Mouse (Mus musculus): ENCODE results near the gene Enoph1.

Enoph1 gene

DNA sequence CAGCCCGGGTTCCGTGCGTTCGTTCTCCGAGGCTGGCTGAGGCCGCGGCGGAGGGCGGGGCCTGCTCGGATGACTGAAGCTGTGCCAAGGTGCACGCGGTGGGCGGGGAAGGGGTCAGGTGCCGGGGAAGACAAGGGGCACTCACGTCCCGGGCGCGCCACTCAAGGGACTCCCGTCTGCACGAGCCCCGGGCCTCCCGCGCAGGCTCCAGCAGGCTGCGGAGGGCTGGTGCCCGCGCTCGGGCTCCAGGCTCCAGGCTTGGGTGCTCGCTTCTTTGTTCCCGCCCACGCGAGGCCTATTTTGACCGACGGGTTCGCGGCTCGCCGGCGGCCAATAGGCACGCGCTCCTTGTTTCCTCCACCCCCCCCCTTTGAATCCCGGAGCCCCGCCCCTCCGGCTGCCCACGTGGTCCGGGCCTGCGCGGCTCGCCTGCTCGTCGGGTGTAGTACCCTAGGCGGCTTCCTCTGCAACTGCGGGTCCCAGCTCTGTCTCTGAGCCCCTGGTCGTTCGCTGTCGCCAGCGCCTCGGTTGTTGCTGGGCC, at the start of gene Enoph1, which contains the start of gene Hnrnpdl:
TSS of gene Enoph1 (plus strand) at position 384 of the 541 bp plus-strand sequence.
TSS of gene Hnrnpdl (minus strand) at position 63 of the 541 bp plus-strand sequence.
- peak; percentile 99 for DNase-seq

DNA sequence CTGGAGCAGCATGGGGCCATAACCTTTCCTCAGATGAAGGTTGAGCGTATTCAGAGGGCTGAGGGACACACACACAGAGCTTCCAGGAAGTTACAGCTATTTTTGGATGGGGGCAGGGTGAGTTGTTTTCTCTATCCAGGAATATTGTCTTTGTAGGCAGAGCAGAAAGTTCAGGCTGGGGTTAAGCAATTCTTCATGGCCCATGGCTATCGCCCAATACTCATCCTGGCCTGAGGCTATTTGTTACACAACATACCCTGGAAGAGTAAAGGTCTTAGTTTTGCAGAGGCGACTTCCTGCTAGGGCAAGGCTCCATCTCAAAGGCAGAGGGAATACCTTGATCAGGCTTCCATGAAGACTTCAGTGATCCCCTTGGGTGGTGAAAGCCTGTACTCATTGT, 45.6 kb upstream of the Enoph1 start:
- peak; percentile 84 for DNase-seq

DNA sequence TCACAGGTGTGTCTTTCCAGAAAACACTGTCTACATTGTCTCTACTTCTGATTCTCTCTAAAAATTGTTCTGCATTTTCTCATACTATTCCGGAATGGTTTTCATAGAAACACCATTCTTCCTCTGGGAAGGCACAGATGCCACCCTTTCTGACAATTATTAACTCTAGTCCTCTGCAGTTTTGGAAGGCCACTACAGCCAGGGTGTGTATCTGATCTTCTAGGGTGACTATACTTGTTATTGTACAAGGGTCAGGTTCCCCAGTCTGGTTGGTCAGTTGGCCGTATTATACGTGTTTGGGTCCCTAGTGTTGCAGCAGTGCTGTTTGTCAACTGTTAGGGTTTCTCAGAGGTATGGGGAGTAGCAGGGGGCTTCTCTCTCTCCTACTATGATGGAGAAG, 45.1 kb upstream of the Enoph1 start:
- peak; percentile 3 for DNase-seq

DNA sequence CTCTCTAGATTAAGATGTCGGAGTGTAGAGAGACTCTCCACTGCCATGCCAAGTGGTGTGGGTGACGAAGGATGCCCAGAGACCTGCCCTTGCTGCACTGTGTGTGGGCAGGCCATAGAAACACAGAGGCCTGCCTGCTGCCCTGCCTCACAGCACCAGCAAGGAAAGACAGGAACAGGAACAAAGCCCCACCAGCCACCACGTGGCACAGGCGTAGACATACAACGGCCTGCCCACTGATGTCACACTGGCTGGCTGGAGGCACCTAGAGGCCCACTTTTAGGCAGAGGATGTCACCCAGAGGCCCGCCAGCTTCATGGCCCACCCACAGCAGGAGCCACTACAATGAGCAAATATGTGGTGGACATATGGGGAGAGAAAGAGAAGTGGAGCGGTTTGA, 39.7 kb upstream of the Enoph1 start:
- peak; percentile 58 for DNase-seq

GRCm38 (mm10) chr5:100000500-100000899, 39.3 kb upstream of the Enoph1 start:
- no peak for DNase-seq

DNA sequence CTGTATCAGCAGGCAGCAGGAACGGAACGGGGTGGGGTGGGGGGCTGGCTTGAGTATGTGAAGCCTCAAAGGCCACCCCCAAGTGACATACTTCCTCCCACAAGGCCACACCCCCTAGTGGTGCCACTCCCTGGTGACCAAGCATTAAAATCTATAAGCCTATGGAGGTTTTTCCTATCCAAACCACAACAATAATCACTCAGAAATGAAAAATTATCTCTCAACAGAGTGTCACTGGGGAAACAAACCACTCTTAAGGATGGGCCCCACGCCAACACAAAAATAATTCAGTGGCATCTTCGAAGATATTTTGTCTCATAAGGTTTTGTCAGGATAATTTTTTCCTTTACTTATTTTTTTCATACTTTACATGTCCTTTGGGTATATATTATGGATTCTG, 35.9 kb upstream of the Enoph1 start:
- no peak for DNase-seq

GRCm38 (mm10) chr5:100005431-100005830, 34.4 kb upstream of the Enoph1 start:
- DNase-seq: peak; percentile 71

- DNase-seq: peak; percentile 86
These were observed 33.9 kb upstream of the Enoph1 start for GRCm38 (mm10) chr5:100005896-100006295.

- DNase-seq: peak; percentile 79
These were observed 33.3 kb upstream of the Enoph1 start for GRCm38 (mm10) chr5:100006324-100007039.

- DNase-seq: peak; percentile 55
These were observed 32.8 kb upstream of the Enoph1 start for GRCm38 (mm10) chr5:100007040-100007375.

GRCm38 (mm10) chr5:100008485-100008884, 31.3 kb upstream of the Enoph1 start:
- DNase-seq: no peak

DNA sequence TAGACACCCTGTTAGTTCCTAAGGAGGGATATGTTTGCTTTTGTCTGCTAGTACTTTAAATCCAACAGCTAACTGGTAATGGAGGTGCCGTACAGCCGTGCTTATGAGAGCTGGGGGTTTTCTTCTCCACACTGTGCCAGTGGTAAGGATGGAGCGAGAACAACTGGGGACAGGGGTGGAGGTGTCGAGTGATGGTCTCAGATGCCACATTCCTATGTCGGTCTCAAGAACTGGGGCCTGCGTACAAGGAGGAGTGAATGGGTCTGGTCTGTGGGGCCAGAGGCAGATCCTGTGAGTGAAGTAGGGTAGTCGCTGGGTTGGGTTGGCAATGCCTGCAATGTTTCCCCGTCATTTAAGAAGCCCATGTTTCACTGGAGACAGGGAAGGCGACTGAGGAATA, 27.2 kb upstream of the Enoph1 start:
- DNase-seq: peak; percentile 79

GRCm38 (mm10) chr5:100020089-100020488, 19.7 kb upstream of the Enoph1 start:
- DNase-seq: no peak

- DNase-seq: no peak
These were observed 15.4 kb upstream of the Enoph1 start for GRCm38 (mm10) chr5:100024403-100024802.

DNA sequence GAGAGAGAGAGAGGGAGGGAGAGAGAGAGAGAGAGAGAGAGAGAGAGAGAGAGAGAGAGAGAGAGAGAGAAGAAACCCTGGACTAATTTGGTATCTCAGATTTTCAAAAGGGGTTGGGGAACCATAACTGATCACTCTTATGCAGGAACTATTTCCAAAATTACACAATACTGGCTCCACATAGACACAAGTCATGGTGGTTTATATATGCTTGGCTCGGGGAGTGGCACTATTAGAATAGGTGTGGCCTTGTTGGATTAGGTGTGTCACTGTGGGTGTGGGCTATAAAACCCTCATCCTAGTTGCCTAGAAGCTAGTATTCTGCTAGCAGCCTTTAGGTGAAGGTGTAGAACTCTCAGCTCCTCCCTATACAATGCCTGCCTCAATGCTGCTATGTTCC, 14.9 kb upstream of the Enoph1 start:
- DNase-seq: no peak

DNA sequence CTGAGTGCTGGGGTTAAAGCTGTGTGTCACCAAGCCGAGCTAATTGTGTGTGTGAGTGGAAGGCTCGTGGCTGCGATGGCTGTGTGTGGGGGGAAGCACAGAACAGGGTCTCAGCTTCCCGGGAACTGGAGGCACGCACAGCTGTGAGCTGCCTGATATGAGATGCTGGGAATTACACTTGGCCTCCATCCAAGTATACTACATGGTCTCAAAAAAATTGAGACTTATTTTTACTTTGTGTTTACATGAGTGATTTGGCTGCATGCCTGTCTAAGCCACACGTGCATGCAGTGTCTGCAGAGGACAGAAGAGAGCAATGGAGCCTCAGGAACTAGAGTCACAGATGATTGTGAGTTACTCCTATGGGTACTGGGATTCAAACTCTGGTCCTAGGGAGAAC, 9.7 kb upstream of the Enoph1 start:
- no peak for DNase-seq

GRCm38 (mm10) chr5:100032107-100032506, 7.7 kb upstream of the Enoph1 start:
- DNase-seq: no peak

DNA sequence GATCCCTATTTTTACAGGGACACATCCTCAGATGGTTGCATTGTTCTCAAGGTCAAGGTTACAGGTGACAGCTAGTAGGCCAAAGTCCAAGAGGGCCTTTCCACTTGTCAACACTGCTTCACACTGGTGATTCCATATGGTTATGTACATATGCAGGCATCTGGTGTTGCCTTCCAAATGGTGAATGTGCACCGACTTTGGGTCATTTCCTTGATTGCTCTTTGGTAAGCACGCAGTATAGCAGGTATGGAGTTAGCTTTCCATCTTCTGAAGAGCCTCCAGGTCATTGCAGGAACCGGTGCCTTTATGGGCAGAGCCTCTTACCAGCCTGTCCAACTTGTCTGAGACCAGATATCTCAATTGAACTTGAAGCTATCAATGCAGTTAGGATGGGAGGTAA, 7.1 kb upstream of the Enoph1 start:
- no peak for DNase-seq

- DNase-seq: no peak
These were observed 3.8 kb upstream of the Enoph1 start for GRCm38 (mm10) chr5:100035950-100036349.

DNA sequence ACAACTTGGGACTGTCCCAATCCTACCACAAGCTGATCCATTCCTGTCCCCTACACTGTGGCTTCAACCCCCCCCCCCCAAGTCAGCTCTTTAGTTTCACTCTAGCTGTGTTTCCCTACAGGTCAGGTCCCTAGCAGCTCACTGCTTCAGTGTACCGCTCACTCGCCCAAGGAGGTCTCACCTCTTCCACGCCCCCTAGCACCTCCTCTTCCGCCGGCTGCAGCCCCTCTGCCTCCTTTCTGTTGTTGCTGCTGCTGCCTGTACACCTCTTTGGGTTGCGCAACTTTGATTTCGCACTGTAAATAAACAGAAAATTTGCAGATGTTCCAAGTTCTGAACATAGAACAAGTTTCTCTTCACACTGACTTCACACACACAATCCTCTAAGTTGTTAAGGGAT, 3.1 kb upstream of the Enoph1 start:
- DNase-seq: no peak

- DNase-seq: peak; percentile 99
These were observed 1.6 kb upstream of the Enoph1 start for GRCm38 (mm10) chr5:100037965-100038713.

GRCm38 (mm10) chr5:100038714-100039601, 827 bp upstream of the Enoph1 start:
- peak; percentile 99 for DNase-seq

DNA sequence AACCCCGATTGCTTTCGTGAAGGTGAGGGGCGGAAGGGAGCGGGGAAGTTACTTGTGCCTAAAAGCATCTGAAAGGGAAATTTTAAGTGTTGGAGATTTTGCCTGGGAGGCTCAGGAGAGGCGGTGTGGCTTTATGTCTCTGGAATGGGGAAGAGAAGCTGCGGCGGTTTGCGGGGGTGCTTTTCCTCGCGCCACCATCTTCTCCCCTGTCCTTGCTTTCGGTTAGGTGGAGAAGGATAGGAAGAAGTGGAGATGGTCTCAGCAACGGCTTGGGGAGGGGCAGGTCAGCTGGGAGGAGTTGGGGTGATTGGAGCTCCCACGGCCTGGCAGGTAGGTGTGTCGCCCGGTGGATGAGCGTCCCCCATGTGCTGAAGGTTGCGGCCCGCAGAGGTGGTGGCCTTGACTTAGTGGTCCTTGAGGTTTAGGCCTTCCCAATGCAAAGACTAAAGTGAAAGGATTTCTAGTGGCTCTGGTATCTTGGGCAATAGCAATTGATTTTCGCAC, 548 bp downstream of the Enoph1 start:
- DNase-seq: no peak
